In genomic region chr6:94845821-94846220, GRCm38 (mm10) we compare ENCODE assay signal across 30 mouse cellular contexts.
A peak's percentile ranks its signal among the peaks of the same experiment; 100 is the strongest.
DNase-seq lines count a peak whose midpoint lies in the region; ATAC-seq and TF ChIP-seq lines count a peak whose summit lies in the region.
"Had no signal": no experiment of that assay in that cellular context is flagged by ENCODE, and none has a peak within 500 bp of the region (broad histone marks: within the 10 kb centered on the region; RNA-seq: fewer than 3 reads in every experiment).

No protein-coding gene starts in this region.

- H3K4me3 ChIP-seq in heart, postnatal 0 days (ENCODE audit: low read depth, low read length) = no peak overlapping the region
- no peak overlapping the region for H3K4me3 ChIP-seq in midbrain, embryonic 11.5 days (ENCODE audit: low read depth, low read length)
- no peak overlapping the region for H3K4me3 ChIP-seq in midbrain, embryonic 10.5 days
- H3K4me3 ChIP-seq: embryonic facial prominence, embryonic 10.5 days; embryonic facial prominence, embryonic 13.5 days; erythroblast, embryonic 14.5 days; forebrain, embryonic 10.5 days; forebrain, embryonic 13.5 days; heart, adult 2 months; heart, embryonic 13.5 days; hindbrain, embryonic 10.5 days; hindbrain, embryonic 13.5 days had no signal

- no peaks in the 10 kb centered on the region for H3K27me3 ChIP-seq in heart, postnatal 0 days (ENCODE audit: control insufficient read depth, insufficient read depth, low read length)
- no peaks in the 10 kb centered on the region for H3K27me3 ChIP-seq in midbrain, embryonic 11.5 days (ENCODE audit: control insufficient read depth, insufficient read depth, low read length)
- no peaks in the 10 kb centered on the region for H3K27me3 ChIP-seq in midbrain, embryonic 10.5 days (ENCODE audit: low read depth, poor library complexity, severe bottlenecking)
- H3K27me3 ChIP-seq: embryonic facial prominence, embryonic 13.5 days; forebrain, embryonic 13.5 days; hindbrain, embryonic 13.5 days had no signal

- H3K27ac ChIP-seq in heart, postnatal 0 days (ENCODE audit: low read depth) = no peak overlapping the region
- no peak overlapping the region for H3K27ac ChIP-seq in midbrain, embryonic 11.5 days (ENCODE audit: low read depth, low read length)
- H3K27ac ChIP-seq in midbrain, embryonic 10.5 days (replicated peaks) = no peak overlapping the region
- H3K27ac ChIP-seq: embryonic facial prominence, embryonic 10.5 days; embryonic facial prominence, embryonic 13.5 days; forebrain, embryonic 10.5 days; forebrain, embryonic 13.5 days; heart, adult 2 months; heart, embryonic 13.5 days; hindbrain, embryonic 10.5 days; hindbrain, embryonic 13.5 days had no signal

- H3K36me3 ChIP-seq in heart, postnatal 0 days (replicated peaks; ENCODE audit: control insufficient read depth, insufficient read depth, low read length) = no peaks in the 10 kb centered on the region
- no peaks in the 10 kb centered on the region for H3K36me3 ChIP-seq in midbrain, embryonic 11.5 days (ENCODE audit: control insufficient read depth, insufficient read depth, low read length)
- H3K36me3 ChIP-seq in midbrain, embryonic 10.5 days = no peaks in the 10 kb centered on the region
- H3K36me3 ChIP-seq: embryonic facial prominence, embryonic 10.5 days; embryonic facial prominence, embryonic 13.5 days; forebrain, embryonic 10.5 days; heart, embryonic 13.5 days; hindbrain, embryonic 10.5 days; hindbrain, embryonic 13.5 days had no signal

- no peak overlapping the region for H3K9ac ChIP-seq in heart, postnatal 0 days (replicated peaks; ENCODE audit: low read depth, low read length)
- no peak overlapping the region for H3K9ac ChIP-seq in midbrain, embryonic 11.5 days (ENCODE audit: low read length)
- H3K9ac ChIP-seq: embryonic facial prominence, embryonic 13.5 days; forebrain, embryonic 13.5 days; heart, embryonic 13.5 days; hindbrain, embryonic 13.5 days had no signal

- no peak overlapping the region for H3K4me2 ChIP-seq in heart, postnatal 0 days (ENCODE audit: low read depth, low read length)
- no peak overlapping the region for H3K4me2 ChIP-seq in midbrain, embryonic 11.5 days
- H3K4me2 ChIP-seq: embryonic facial prominence, embryonic 13.5 days; forebrain, embryonic 13.5 days; heart, embryonic 13.5 days; hindbrain, embryonic 13.5 days had no signal

- intact Hi-C loops in heart, postnatal 36 days (cut with DNase I) = no loop called here

- peak; percentile 19 for DNase-seq in heart, postnatal 0 days (ENCODE audit: low spot score)
- DNase-seq in heart, postnatal 36 days = no peak
- peak; percentile 47 for DNase-seq in midbrain, embryonic 11.5 days (ENCODE audit: low spot score, missing footprints)
- DNase-seq in midbrain, embryonic 10.5 days (ENCODE audit: low spot score) = no peak
- peak; percentile 98 for DNase-seq in gonadal fat pad, adult 2 months (ENCODE audit: low read depth)
- DNase-seq: adrenal gland, adult 8-10 months; adrenal gland, postnatal 25 days; cerebellum, adult 11-12 months; cerebellum, adult 8-10 months; cerebellum, postnatal 10 days; cerebellum, postnatal 36 days; embryo, embryonic 11 days; gastrocnemius, postnatal 10 days; gastrocnemius, postnatal 36 days; heart, adult 2 months; kidney, adult 18-20 months had no signal

- no peak for TF ChIP-seq EP300 in heart, postnatal 0 days (IDR thresholded peaks at IDR 0.05; ENCODE audit: low read depth)

- no peak for ATAC-seq in heart, postnatal 0 days (ENCODE audit: insufficient read depth, low read depth)
- ATAC-seq in midbrain, embryonic 11.5 days (ENCODE audit: low FRiP score) = no peak
- no peak for ATAC-seq in megakaryocyte-erythroid progenitor cell, adult 5-6 weeks (replicated peaks; ENCODE audit: low FRiP score, low TSS enrichment, poor library complexity, severe bottlenecking)
- ATAC-seq: CD4-positive, CD25-positive, alpha-beta regulatory T cell, adult 4 months; forebrain, embryonic 13.5 days; forebrain, embryonic 16.5 days; hindbrain, embryonic 16.5 days; inflammation-experienced regulatory T-cells, adult 6 months; intestine, embryonic 16.5 days had no signal

- TF ChIP-seq CTCF in heart, postnatal 0 days (IDR thresholded peaks at IDR 0.05; ENCODE audit: low read depth) = no peak

- H3K9me3 ChIP-seq in heart, postnatal 0 days (replicated peaks; ENCODE audit: control insufficient read depth, low read length) = no peaks in the 10 kb centered on the region
- H3K9me3 ChIP-seq in midbrain, embryonic 11.5 days (ENCODE audit: control insufficient read depth, low read length) = no peaks in the 10 kb centered on the region
- no peaks in the 10 kb centered on the region for H3K9me3 ChIP-seq in midbrain, embryonic 10.5 days (replicated peaks)
- H3K9me3 ChIP-seq: embryonic facial prominence, embryonic 10.5 days; embryonic facial prominence, embryonic 13.5 days; forebrain, embryonic 10.5 days; forebrain, embryonic 13.5 days; heart, embryonic 13.5 days; hindbrain, embryonic 10.5 days; hindbrain, embryonic 13.5 days had no signal

- H3K4me1 ChIP-seq in heart, postnatal 0 days (ENCODE audit: control insufficient read depth, insufficient read depth) = no peaks in the 10 kb centered on the region
- no peaks in the 10 kb centered on the region for H3K4me1 ChIP-seq in midbrain, embryonic 11.5 days (ENCODE audit: control insufficient read depth, insufficient read depth, low read length)
- H3K4me1 ChIP-seq in midbrain, embryonic 10.5 days = peaks cover 7% of the 10 kb centered on the region
- H3K4me1 ChIP-seq: embryonic facial prominence, embryonic 10.5 days; forebrain, embryonic 13.5 days; hindbrain, embryonic 13.5 days had no signal

- 61% methylated on average over 6 of the region's 6 CpGs for WGBS in heart, postnatal 0 days
- WGBS in midbrain, embryonic 11.5 days = 77% methylated on average over 6 of the region's 6 CpGs
- WGBS in midbrain, embryonic 10.5 days = 79% methylated on average over 6 of the region's 6 CpGs

Comparison
In these comparisons a context has a peak if more than half of its experiments do, and no peak if none do; other contexts are left out.
1. DNase-seq: peak in heart, postnatal 0 days (single experiment), midbrain, embryonic 11.5 days (single experiment) and gonadal fat pad, adult 2 months (single experiment); none in heart, postnatal 36 days (0 of 2) and midbrain, embryonic 10.5 days (single experiment).